Mouse (Mus musculus) heart, embryonic 16.5 days (tissue): Measurements from ENCODE around the gene 1110059E24Rik. TPM values are rescaled to one million over a fixed set of nuclear protein-coding genes. Genes with fewer than 3 reads are reported as not detected.

Experiments
- ATAC-seq: fragments of 200-750 bp; cut with Nextera tagmentation; replicated peaks from 2 replicates; pipeline ENCODE4 v1.8.0; 2017; ENCODE audit warnings: moderate number of reproducible peaks; ENCODE audit not compliant: insufficient read depth, low FRiP score; ENCODE audit errors: extremely low read depth
- H3K27ac ChIP-seq: fragments of 300-500 bp; sonication (generic); 2 replicates; pipeline ENCODE4 v1.5.1; 2014; ENCODE audit warnings: mild to moderate bottlenecking, low read length, control low read depth, moderate library complexity
- H3K27me3 ChIP-seq: fragments of 300-500 bp; sonication (generic); 2 replicates; pipeline ENCODE4 v1.6.1; 2014; ENCODE audit warnings: low read length, mixed read lengths; ENCODE audit not compliant: control insufficient read depth, insufficient read depth
- H3K36me3 ChIP-seq: fragments of 300-500 bp; sonication (generic); 2 replicates; pipeline ENCODE4 v1.6.1; 2014; ENCODE audit not compliant: control insufficient read depth, insufficient read depth
- H3K4me1 ChIP-seq: fragments of 300-500 bp; sonication (generic); 2 replicates; pipeline ENCODE4 v1.6.1; 2014; ENCODE audit warnings: low read length, mixed read lengths; ENCODE audit not compliant: control insufficient read depth, insufficient read depth
- H3K4me2 ChIP-seq: fragments of 300-500 bp; sonication (generic); 2 replicates; pipeline ENCODE4 v1.6.1; 2014; ENCODE audit warnings: low read depth, mild to moderate bottlenecking, control low read depth, low read length
- H3K4me3 ChIP-seq: fragments of 300-500 bp; sonication (generic); 2 replicates; pipeline ENCODE4 v1.5.1; 2014; ENCODE audit warnings: mild to moderate bottlenecking, control low read depth, low read length
- H3K9ac ChIP-seq: fragments of 300-500 bp; sonication (generic); 2 replicates; pipeline ENCODE4 v1.6.1; 2014; ENCODE audit warnings: low read length, control low read depth
- H3K9me3 ChIP-seq: fragments of 300-500 bp; sonication (generic); replicated peaks from 2 replicates; pipeline ENCODE4 v1.6.1; 2016; ENCODE audit warnings: low read length; ENCODE audit not compliant: control insufficient read depth
- WGBS: fragments of 180-500 bp; shearing (Covaris S2); extraction: QIAGEN DNeasy Blood & Tissue Kit; methylation state at CpG from one replicate; pipeline ENCODE4 v1.1.7; 2014; 5-methylcytosine and 5-hydroxymethylcytosine counted together
- polyA plus RNA-seq: library from polyadenylated mRNA; unstranded; fragments of >200 nt; fragmentation: Nextera tagmentation; extraction: Ambion mirVana; gene quantifications from 2 replicates; pipeline ENCODE4 v1.2.1, GENCODE M21; 2015

The 1110059E24Rik gene
- polyA plus RNA-seq, 1 experiment from 2014 or later, result 43.0 TPM

GRCm38 (mm10) chr19:21571223-21571980 is 81.4 kb downstream of the 1110059E24Rik start:
- WGBS, result 31% methylated on average over 16 of the region's 16 CpGs
- peak; percentile 69 for ATAC-seq
- Histone ChIP-seq H3K9ac (no peak overlapping the region), H3K9me3 (no peaks in the 10 kb centered on the region), H3K4me3 (no peak overlapping the region; the same call in 1 of the 2 replicates), H3K4me2 (peak overlapping the region; percentile 50), H3K36me3 (no peaks in the 10 kb centered on the region), H3K27ac (peak overlapping the region; percentile 72), H3K27me3 (no peaks in the 10 kb centered on the region), H3K4me1 (peaks cover 15% of the 10 kb centered on the region)

- ATAC-seq, result peak; percentile 64; the same call in 1 of the 2 replicates
- peak overlapping the region; percentile 58 for H3K27ac ChIP-seq
Measured at GRCm38 (mm10) chr19:21570778-21571177, 82.0 kb downstream of the 1110059E24Rik start.

GRCm38 (mm10) chr19:21568528-21569185 is 84.1 kb downstream of the 1110059E24Rik start:
- Histone ChIP-seq H3K27me3 (no peaks in the 10 kb centered on the region), H3K9ac (no peak overlapping the region), H3K36me3 (no peaks in the 10 kb centered on the region), H3K4me2 (no peak overlapping the region), H3K4me3 (no peak overlapping the region), H3K4me1 (peaks cover 15% of the 10 kb centered on the region), H3K9me3 (no peaks in the 10 kb centered on the region), H3K27ac (no peak overlapping the region)
- ATAC-seq, result no peak
- 64% methylated on average over 3 of the region's 3 CpGs for WGBS

More at GRCm38 (mm10) chr19:21570778-21571177, 82.0 kb downstream of the 1110059E24Rik start:
- peaks cover 15% of the 10 kb centered on the region for H3K4me1 ChIP-seq
- H3K4me2 ChIP-seq, result no peak overlapping the region
- no peaks in the 10 kb centered on the region for H3K27me3 ChIP-seq
- H3K9ac ChIP-seq, result no peak overlapping the region
- 39% methylated on average over 8 of the region's 8 CpGs for WGBS
- H3K9me3 ChIP-seq, result no peaks in the 10 kb centered on the region
- no peaks in the 10 kb centered on the region for H3K36me3 ChIP-seq
- no peak overlapping the region for H3K4me3 ChIP-seq

- Histone ChIP-seq H3K27me3 (no peaks in the 10 kb centered on the region), H3K4me2 (no peak overlapping the region), H3K4me1 (peaks cover 15% of the 10 kb centered on the region), H3K9ac (no peak overlapping the region), H3K4me3 (no peak overlapping the region), H3K27ac (no peak overlapping the region), H3K9me3 (no peaks in the 10 kb centered on the region), H3K36me3 (no peaks in the 10 kb centered on the region)
- no peak for ATAC-seq
- WGBS, result 93% methylated on average over 3 of the region's 3 CpGs
Measured at GRCm38 (mm10) chr19:21567933-21568332, 84.8 kb downstream of the 1110059E24Rik start.

GRCm38 (mm10) chr19:21566484-21566883 is 86.3 kb downstream of the 1110059E24Rik start:
- H3K4me3 ChIP-seq, result no peak overlapping the region
- H3K4me2 ChIP-seq, result no peak overlapping the region
- no peaks in the 10 kb centered on the region for H3K9me3 ChIP-seq
- WGBS, result 82% methylated on average over 5 of the region's 5 CpGs
- H3K36me3 ChIP-seq, result no peaks in the 10 kb centered on the region
- H3K4me1 ChIP-seq, result peaks cover under 1% of the 10 kb centered on the region; the same call in 1 of the 2 replicates
- H3K27ac ChIP-seq, result no peak overlapping the region
- no peak for ATAC-seq
- H3K9ac ChIP-seq, result no peak overlapping the region
- H3K27me3 ChIP-seq, result no peaks in the 10 kb centered on the region

- 8% methylated on average over 1 of the region's 1 CpGs for WGBS
- Histone ChIP-seq H3K9me3 (no peaks in the 10 kb centered on the region), H3K36me3 (no peaks in the 10 kb centered on the region), H3K27me3 (no peaks in the 10 kb centered on the region), H3K9ac (no peak overlapping the region), H3K4me2 (no peak overlapping the region), H3K27ac (no peak overlapping the region), H3K4me1 (no peaks in the 10 kb centered on the region), H3K4me3 (no peak overlapping the region)
- ATAC-seq, result no peak
Measured at GRCm38 (mm10) chr19:21564461-21564797, 88.3 kb downstream of the 1110059E24Rik start.

GRCm38 (mm10) chr19:21563789-21564460 is 88.9 kb downstream of the 1110059E24Rik start:
- Histone ChIP-seq H3K4me3 (no peak overlapping the region), H3K9ac (peak overlapping the region; percentile 38; the same call in 1 of the 2 replicates), H3K9me3 (no peaks in the 10 kb centered on the region), H3K36me3 (no peaks in the 10 kb centered on the region), H3K27ac (no peak overlapping the region), H3K27me3 (no peaks in the 10 kb centered on the region), H3K4me1 (no peaks in the 10 kb centered on the region), H3K4me2 (0 out of 2 replicates have a peak overlapping the region, but pooled peaks have one; percentile 7)
- 27% methylated on average over 11 of the region's 11 CpGs for WGBS
- peak; percentile 32; the same call in 1 of the 2 replicates for ATAC-seq

- Histone ChIP-seq H3K4me3 (no peak overlapping the region), H3K9me3 (no peaks in the 10 kb centered on the region), H3K9ac (no peak overlapping the region), H3K36me3 (no peaks in the 10 kb centered on the region), H3K27me3 (no peaks in the 10 kb centered on the region), H3K4me1 (no peaks in the 10 kb centered on the region), H3K4me2 (no peak overlapping the region), H3K27ac (no peak overlapping the region)
- 65% methylated on average over 3 of the region's 3 CpGs for WGBS
- no peak for ATAC-seq
Measured at GRCm38 (mm10) chr19:21562996-21563395, 89.8 kb downstream of the 1110059E24Rik start.

GRCm38 (mm10) chr19:21552801-21553200 is 100.0 kb downstream of the 1110059E24Rik start:
- no peak for ATAC-seq
- WGBS, result 65% methylated on average over 9 of the region's 9 CpGs
- Histone ChIP-seq H3K4me1 (no peaks in the 10 kb centered on the region), H3K27me3 (no peaks in the 10 kb centered on the region), H3K9me3 (no peaks in the 10 kb centered on the region), H3K36me3 (no peaks in the 10 kb centered on the region), H3K4me3 (no peak overlapping the region), H3K9ac (no peak overlapping the region), H3K4me2 (no peak overlapping the region), H3K27ac (no peak overlapping the region)
